Mouse (Mus musculus) left cerebral cortex, adult 8-10 months (tissue): ENCODE measurements around the gene Epha5. TPM values are rescaled to one million over a fixed set of nuclear protein-coding genes. Genes with fewer than 3 reads are reported as not detected.
A peak's percentile ranks its signal among the peaks of the same experiment; 100 is the strongest.

Experiments
- DNase-seq, 2 experiments: peaks; one replicate each; pipeline ENCODE4 v3.0.0; 2022; ENCODE audit warnings: low spot score in 2 of 2
- total RNA-seq, 4 experiments: library from RNA; stranded (reverse); gene quantifications; 2 replicates each; pipeline ENCODE4 v1.2.4; 2022

Epha5 gene
- total RNA-seq, 4 experiments from 2014 or later = 81.1 to 92.7 (median 84.3) TPM

GRCm38 (mm10) chr5:84313619-84314018 lies 103.6 kb downstream of the Epha5 start:
- no peak for DNase-seq

GRCm38 (mm10) chr5:84298878-84299736 lies 118.1 kb downstream of the Epha5 start:
- DNase-seq = no peak

GRCm38 (mm10) chr5:84289429-84289977 lies 127.7 kb downstream of the Epha5 start:
- DNase-seq = no peak

- DNase-seq = no peak
Measured at GRCm38 (mm10) chr5:84281290-84282017, 135.7 kb downstream of the Epha5 start.

GRCm38 (mm10) chr5:84276996-84277395 lies 140.2 kb downstream of the Epha5 start:
- no peak for DNase-seq

- DNase-seq = no peak
Measured at GRCm38 (mm10) chr5:84265407-84265806, 151.8 kb downstream of the Epha5 start.

- DNase-seq = no peak
Measured at GRCm38 (mm10) chr5:84263999-84264398, 153.2 kb downstream of the Epha5 start.

- DNase-seq = no peak
Measured at GRCm38 (mm10) chr5:84229971-84230370, 187.2 kb downstream of the Epha5 start.

- DNase-seq = no peak
Measured at GRCm38 (mm10) chr5:84208609-84209008, 208.6 kb downstream of the Epha5 start.

- DNase-seq = no peak
Measured at GRCm38 (mm10) chr5:84193348-84193747, 223.8 kb downstream of the Epha5 start.

GRCm38 (mm10) chr5:84184189-84184588 lies 233.0 kb downstream of the Epha5 start:
- DNase-seq = no peak

GRCm38 (mm10) chr5:84153095-84153494 lies 264.1 kb downstream of the Epha5 start:
- DNase-seq = peak in 1 of 2 experiments; percentile 56

- no peak for DNase-seq
Measured at GRCm38 (mm10) chr5:84142138-84142537, 275.0 kb downstream of the Epha5 start.

GRCm38 (mm10) chr5:84095947-84096346 lies 321.2 kb downstream of the Epha5 start:
- no peak for DNase-seq

GRCm38 (mm10) chr5:84081321-84081720 lies 335.9 kb downstream of the Epha5 start:
- no peak for DNase-seq

GRCm38 (mm10) chr5:84070976-84071375 lies 346.2 kb downstream of the Epha5 start:
- no peak for DNase-seq

- DNase-seq = no peak
Measured at GRCm38 (mm10) chr5:84053880-84054279, 363.3 kb downstream of the Epha5 start.

GRCm38 (mm10) chr5:84037250-84037963 lies 379.8 kb downstream of the Epha5 start:
- DNase-seq = no peak
